Mouse (Mus musculus): ENCODE results near the gene Mrpl37. TPM values are rescaled to one million over a fixed set of nuclear protein-coding genes. Genes with fewer than 3 reads are reported as not detected.

Mrpl37 gene
- polyA plus RNA-seq, 1 experiment = 89.4 TPM

DNA sequence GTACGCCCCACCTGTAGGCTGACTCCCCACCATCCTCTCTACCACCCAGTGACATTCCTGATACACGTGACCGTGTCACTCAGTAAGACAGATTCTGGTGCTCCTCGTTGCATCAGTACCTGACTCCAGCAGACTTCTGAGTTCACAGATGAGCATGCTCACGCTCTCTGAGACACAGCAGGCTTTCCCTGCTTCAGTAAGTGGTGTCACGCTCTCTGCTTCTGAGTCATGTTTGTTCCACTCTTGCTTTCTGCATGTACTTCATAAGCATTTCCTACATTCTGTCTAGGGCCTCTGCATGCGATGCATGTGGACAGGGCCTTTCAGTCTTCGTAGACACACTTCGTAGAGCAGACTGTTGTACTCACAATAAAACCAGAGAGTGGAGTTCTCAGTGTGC lies 5.7 kb upstream of the Mrpl37 start:
- DNase-seq (ENCODE audit: low read depth, low spot score) = no peak
- 91% methylated on average over 9 of the region's 9 CpGs for WGBS

DNA sequence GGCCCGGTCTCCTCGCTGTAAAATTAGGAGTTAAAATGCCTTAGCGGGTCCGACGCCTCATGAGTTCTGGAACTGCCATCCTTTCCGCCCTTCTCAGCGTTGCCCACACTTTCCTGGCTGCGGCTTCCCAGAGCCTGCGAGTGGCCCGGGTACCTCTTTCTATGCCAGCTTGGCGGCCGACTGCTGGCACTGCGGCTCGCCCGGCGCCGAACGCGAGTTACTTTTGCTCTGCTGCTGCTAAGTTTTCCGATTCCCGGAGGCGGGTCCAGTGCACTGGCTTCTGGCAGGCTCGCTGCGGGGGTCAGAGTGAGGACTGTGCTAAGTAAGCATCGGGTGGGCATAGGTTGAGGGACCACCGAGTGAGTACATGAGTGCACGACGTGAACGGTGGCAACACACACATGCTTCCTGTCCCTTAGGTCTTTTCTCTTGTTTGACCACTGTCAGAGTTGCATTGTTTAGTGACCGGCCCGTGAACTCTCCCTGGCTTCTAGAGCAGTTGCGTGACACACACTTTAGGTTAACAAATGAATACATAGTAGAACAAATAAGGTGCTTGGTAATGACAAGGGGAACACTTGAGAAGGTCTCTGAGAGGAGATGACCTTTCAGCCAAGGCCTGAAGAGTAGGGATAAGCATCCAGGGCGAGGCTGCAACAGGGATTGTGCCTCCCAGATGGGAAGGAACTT lies 628 bp upstream of the Mrpl37 start:
- no peak for DNase-seq (ENCODE audit: low read depth, low spot score)
- WGBS = 5% methylated on average over 33 of the region's 33 CpGs

DNA sequence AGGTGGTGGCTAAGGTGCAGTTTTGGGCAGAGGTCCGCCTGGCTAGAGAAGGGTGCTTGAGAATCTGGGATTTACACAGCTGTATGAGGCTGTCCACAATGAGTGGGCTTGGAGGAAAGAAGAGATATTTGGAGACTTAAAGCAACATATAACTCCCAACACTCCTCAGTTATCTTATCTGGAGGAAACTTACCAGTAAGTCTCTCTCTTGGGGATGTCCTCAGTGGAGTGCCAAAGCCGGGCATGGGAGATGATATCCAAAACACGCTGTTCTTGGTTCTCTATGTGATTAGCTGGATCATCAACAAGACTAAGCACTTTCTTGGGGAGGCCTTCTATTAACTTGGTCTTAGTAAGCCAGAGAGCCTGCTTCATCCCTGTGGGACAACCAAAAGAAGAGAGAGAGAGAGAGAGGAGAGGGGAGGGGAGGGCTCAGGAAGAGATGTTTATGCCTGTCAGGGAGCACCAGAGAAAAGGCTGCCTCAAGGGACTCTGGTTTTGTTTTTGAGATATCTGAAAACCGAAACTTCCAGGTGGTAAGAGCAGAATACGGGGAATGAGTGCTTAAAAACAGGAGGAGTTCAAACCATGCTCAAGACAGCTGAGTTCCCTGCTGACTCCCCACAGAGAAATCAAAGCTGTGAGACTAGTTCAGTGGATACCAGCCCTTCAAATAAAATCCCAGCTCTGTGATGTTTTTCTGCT lies 2.1 kb downstream of the Mrpl37 start:
- 89% methylated on average over 5 of the region's 5 CpGs for WGBS
- no peak for DNase-seq (ENCODE audit: low read depth, low spot score)

DNA sequence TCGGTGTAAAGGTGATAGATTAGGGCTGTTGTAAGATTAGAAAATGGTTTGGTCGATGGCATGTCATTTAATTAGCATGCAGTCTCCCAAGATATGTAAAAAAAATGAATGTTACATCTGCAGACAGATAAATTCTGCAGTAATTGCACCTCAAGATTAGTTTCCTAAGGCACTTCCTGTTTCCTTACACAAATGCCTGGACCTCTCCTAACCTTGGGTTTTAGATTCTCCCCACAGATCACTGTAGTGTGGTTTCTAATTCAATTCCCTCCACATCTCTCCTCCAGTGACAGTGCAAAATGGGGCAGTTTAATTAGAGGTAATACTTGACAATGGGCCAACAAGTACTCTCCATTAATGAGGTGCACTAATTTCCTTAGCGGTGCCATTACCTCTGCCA lies 3.5 kb downstream of the Mrpl37 start:
- DNase-seq (ENCODE audit: low read depth, low spot score) = no peak
- 85% methylated on average over 3 of the region's 3 CpGs for WGBS

DNA sequence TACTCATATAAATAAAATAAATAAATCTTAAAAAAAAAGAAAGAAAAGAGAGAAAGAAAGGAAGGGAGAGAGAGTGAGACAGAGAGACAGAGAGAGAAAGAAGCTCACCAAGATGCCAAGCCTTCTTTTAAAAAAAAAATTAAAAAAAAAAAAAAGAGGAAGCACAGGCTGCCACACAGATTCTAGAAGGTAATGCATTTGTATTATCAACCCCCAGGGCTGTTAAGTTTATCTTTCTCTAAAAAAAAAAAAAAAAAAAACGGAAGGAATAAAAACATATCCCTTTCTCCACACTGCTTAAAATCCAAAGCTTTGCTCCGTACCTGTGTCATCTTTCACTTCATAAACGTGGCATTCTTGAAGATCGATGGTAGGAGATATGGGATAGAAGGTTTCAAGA lies 5.1 kb downstream of the Mrpl37 start:
- no peak for DNase-seq (ENCODE audit: low read depth, low spot score)
- WGBS = 91% methylated on average over 4 of the region's 4 CpGs

DNA sequence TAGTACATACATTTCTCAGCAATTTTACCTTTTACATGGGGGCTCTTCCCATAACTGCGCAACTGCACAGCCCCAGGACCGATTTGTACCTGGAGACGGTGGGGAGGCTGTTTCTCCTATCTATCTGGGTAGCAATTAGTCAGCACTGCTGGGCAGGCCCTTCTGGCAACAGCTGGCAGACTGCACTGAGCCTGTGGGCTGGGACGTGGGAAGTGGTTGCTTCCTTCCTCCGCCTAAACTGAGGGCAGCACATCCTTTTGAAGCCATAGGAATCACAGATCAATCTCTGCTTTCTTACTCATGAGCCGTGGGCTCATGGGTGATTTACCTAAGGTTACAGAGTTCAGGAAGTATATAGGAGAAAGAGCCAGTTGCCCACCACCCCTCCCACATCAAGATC lies 7.9 kb downstream of the Mrpl37 start:
- WGBS = 79% methylated on average over 6 of the region's 6 CpGs
- no peak for DNase-seq (ENCODE audit: low read depth, low spot score)

DNA sequence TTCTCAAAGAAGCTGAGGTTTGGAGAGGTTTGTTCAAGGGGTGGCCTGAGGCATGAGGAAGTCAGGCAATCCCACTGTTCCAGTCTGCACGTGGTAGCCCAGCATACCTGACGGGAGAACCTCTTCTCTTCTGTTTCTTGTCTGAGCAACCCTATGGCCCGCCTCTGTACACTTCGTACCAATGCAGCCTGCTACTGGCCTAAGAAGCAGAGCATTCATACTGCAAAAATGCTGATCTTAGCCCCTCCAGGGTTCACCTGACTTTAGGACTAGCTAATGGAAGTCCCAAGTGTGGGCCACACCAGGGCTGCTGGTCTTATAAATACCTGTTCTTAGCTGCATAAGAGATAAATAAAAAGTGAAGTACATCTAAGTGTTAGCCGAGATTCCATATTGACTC lies 8.3 kb downstream of the Mrpl37 start:
- 77% methylated on average over 5 of the region's 5 CpGs for WGBS
- DNase-seq (ENCODE audit: low read depth, low spot score) = no peak

DNA sequence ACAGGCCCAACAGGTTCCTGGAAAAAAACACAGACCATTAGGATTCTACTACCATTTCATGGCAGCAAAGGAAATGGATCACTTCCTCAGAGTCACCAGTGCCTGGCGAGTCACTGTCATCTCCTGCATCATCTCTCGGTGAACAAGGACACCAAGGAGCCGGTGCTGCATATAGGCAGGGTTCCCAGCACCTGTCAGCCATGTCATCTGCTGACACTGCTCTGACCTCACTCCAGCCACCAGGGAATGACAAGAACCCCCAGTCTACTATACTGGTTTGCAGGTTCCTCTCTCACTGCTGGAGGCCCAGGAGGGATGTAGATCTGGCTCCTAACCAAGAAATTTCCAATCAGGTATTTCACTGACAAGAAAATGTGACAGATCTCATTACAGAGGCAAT lies 10.6 kb downstream of the Mrpl37 start:
- DNase-seq (ENCODE audit: low read depth, low spot score) = no peak
- WGBS = 78% methylated on average over 3 of the region's 3 CpGs

DNA sequence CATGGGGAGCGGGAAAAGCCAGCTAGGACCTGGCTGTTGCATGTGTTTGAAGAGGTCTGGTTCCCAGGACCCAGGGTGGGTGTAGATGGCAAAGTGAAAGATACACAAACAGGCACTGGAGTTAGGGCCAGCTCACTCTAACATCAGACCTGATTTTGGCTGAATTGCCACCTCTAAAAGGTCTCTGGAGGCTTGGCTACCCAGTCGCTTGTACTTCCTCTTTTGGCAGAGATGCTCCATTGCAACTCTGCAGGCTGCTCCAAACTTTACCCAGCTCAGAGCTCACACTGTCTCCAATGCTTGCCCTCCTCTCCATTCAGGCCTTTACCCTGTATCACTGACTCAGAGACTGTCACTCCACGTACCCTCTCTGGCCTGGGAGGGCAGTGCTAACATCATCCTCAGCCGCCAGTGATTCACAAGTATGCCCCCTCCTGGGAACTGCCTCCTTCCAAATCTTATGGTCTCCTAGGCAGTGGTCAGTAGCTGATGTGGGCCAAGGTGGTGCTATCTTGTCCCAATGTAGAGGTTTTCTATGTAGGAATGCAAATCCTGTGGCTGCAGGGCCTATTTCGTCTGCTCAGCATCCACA lies 13.6 kb downstream of the Mrpl37 start:
- 59% methylated on average over 5 of the region's 5 CpGs for WGBS

DNA sequence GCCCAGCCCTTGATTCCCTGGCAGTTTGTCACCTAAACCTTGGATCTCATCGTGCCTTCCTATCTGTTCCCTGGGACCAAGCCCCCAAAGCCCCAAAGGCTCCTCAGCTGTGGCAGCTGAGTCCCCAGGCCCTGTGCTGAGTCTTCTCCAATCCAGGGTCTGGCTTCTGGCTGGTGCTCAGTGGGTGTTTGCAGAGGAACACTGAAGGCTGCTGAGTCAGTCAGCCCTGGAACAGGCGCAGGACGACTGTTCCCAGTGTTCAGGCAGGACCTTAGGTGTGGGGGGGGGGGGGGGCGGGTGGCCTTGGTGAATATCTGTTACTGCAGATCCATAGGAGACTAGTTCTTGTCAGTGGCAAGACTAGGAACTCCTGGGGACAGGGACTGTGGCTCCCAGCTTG lies 14.8 kb downstream of the Mrpl37 start:
- 53% methylated on average over 4 of the region's 4 CpGs for WGBS
- DNase-seq (ENCODE audit: low read depth, low spot score) = no peak

More for the DNA sequence above, 13.6 kb downstream of the Mrpl37 start:
- no peak for DNase-seq (ENCODE audit: low read depth, low spot score)

DNA sequence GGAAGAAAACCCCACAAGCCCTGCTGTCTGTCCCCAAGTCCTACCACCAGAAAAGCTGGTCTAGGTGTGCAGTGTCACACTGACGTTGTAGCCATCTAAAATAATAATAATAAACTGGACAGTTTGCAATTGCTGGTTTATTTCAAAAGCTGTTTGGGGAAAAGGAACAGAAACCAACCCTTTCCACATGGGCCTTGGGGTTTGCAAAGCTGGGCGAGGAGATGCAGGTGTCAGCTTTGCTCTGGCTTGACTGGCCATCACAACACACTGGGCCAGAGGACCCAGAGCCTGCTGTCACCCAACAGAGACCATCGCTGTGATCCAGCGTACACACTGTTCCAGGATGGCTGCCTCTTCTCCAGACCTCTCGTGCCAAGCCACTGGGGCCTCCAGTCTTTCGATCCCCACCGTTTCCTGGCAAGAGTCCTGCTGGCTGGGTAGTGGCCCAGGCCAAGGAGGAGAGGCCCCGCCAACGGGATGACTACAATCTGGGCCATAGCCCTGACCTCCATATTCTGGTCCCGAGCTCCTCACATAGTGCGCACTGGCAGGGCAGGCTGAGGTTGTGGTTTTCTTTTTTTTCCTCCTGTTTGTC lies 18.0 kb downstream of the Mrpl37 start:
- DNase-seq (ENCODE audit: low read depth, low spot score) = no peak
- WGBS = 79% methylated on average over 11 of the region's 11 CpGs

DNA sequence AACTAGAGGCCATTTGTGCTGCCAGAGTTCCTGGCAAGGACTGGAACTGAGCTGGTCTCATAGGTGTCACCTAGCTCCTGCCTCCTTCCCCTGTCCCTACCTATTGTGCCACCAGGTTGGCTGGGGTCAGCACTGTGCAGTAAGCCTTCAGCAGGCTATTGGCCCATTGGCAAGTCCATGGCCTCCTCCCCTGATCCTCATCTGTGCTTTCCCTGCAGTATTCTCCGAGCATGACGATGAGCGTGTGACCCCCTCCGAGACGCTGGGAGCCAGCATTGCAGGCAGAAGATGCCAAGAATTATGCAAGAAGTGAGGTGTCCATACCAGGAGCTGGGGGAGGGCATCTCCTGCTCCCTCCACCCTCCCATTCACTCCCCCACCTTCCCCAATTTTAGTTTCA lies 18.9 kb downstream of the Mrpl37 start:
- 79% methylated on average over 5 of the region's 5 CpGs for WGBS
- no peak for DNase-seq (ENCODE audit: low read depth, low spot score)

DNA sequence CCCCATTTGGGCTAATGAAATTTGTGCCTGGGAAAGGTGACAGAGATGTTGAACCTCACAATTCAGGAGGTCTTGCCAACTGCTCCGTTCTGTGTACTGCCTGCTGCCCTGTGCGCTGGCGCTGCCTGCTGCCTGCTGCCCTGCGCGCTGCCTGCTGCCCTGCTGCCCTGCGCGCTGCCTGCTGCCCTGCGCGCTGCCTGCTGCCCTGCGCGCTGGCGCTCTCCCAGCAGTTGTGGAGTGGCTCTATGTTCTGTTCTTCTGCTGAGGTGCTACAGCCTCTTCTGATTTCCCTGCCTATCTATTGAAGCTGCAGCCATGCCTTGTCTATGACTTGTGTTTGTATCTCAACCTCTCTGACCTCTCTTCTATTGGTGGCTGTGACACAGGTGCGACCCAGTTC lies 21.5 kb downstream of the Mrpl37 start:
- DNase-seq (ENCODE audit: low read depth, low spot score) = no peak
- 96% methylated on average over 13 of the region's 13 CpGs for WGBS

DNA sequence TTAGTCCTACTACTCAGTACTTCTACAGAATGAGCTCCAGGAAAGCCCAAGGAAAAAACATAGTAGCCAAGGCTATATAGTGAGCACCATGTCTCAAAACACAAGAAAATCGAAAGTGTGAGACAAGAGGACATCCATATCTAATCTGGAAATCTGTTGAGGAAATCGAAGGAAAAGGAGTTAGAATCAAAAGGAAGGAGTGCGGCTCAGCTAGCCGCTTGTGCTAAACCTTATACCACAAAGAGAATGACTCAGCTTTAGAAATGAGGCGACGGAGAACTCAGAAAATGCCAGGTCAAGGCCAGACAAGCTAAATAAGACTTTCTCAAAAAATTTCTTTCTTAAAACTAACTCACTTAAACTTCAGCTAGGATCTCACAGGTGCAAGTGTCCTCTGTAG lies 24.4 kb downstream of the Mrpl37 start:
- DNase-seq (ENCODE audit: low read depth, low spot score) = no peak
- 92% methylated on average over 6 of the region's 6 CpGs for WGBS

DNA sequence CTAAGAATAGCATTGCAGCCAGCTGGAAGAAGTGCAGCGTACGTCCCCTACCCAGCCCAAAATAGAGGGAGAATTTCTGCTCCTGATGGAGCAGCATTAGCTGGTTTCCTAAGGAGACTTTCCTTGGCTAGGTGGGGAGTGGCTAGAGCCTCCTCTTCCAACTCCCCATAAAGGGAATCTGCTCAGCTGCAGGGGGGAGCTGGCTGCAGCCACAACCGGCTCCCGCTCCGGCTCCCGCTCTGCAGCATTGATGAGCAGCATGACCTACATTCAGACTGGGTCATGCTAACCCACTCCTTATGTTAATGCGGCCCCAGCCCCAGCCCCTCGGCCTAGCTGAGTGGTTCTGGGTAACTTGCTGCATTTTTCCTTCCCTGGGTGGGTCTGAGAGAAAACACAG lies 27.4 kb downstream of the Mrpl37 start:
- no peak for DNase-seq (ENCODE audit: low read depth, low spot score)
- WGBS = 94% methylated on average over 8 of the region's 8 CpGs

DNA sequence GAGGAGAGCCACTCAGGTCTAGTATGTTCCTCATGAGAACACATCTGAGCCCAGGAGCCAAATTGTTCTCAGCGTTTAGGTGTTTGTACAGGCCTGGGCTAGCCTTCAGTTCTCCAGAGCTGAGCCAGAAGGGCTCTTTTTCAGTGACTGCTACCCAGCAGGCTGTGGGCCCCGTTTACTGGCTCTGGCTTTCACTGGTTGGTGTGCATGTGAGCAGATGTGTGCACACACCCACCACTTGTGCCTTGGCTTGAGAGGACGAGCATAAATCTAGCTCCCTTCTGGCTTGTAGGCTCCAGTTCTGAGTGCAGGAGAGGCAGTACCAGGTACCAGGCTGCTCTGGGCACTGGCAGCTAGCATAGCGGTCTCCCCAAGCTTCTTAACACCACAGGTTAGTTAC lies 28.4 kb downstream of the Mrpl37 start:
- 80% methylated on average over 4 of the region's 4 CpGs for WGBS
- DNase-seq (ENCODE audit: low read depth, low spot score) = no peak

DNA sequence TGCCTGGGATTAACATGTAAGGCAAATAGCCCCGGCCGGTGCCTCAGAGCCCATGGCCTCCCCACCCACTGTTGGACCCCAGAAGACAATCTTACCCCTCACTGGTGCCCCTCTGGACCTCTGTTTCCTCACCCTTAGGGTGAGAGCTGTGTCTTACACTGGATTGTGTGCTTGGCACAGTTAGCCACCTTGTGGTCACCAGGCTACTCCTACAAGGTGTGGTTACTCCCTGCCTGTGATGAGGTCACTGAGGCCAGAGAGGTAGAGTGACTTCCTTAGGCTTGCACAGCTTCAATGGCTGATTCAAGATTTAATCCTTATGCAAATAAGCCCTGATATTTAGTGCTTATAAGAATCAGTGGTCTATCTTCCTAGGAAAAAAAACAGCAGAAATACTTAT lies 29.7 kb downstream of the Mrpl37 start:
- DNase-seq (ENCODE audit: low read depth, low spot score) = no peak
- WGBS = 95% methylated on average over 2 of the region's 2 CpGs

DNA sequence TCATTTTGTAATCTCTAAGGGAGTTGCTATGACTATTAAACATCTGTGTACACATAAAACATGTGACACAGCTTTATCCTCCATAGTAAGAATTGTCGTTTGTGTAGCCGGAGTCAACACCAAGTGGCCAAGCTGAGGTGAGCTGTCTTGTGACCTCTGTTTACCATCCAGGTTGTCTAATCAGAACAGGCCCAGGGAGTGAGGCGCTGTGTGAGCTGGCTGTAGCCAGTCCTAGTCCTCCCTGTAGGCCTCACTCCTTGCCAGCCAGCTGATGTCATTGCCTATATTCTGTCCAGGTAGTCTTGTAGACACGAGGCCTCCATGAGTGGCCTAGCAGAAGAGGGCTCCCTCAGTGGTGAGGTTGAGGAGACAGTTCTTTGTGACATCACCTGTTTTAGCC lies 31.0 kb downstream of the Mrpl37 start:
- DNase-seq (ENCODE audit: low read depth, low spot score) = no peak
- 59% methylated on average over 4 of the region's 4 CpGs for WGBS

DNA sequence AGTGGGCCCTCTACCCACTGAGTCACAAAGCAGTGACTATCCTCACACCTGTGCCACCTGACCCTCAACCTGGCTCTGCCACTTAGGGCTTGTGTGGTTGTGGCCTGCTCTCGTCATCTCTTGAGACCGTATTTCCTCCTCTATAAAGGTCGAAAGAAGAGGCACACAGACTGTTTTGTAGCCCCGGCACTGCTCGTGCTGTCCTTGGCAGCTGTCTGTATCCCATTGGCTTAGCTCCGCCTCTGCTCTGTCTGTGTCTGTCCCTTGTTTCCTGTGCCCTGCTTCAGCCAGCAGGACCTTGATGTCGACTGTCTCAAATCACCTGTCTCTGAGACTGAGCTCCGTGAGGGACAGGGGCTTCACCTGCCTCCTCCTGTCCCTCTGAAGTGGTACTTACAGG lies 40.2 kb downstream of the Mrpl37 start:
- WGBS = 43% methylated on average over 8 of the region's 8 CpGs
- no peak for DNase-seq (ENCODE audit: low read depth, low spot score)

DNA sequence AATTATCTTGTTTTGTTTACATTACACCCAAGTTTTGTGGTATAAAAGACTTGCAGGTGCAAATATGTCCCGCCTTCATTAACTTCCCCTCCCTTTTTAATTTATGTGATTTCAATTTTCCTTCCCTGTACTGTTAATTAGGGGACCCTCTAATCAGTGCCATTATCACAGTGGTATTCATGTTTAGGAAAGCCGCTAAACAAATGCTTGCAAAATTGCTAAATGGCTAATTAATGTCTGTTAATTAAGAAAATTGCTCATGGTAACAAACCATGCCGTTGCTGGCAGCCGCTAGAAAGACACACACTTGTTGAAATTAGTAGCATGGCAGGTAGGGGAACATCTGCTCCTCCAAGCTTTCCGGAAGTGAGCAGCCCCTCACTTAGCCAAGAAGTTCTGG lies 41.3 kb downstream of the Mrpl37 start:
- WGBS = 87% methylated on average over 5 of the region's 5 CpGs
- DNase-seq (ENCODE audit: low read depth, low spot score) = no peak

DNA sequence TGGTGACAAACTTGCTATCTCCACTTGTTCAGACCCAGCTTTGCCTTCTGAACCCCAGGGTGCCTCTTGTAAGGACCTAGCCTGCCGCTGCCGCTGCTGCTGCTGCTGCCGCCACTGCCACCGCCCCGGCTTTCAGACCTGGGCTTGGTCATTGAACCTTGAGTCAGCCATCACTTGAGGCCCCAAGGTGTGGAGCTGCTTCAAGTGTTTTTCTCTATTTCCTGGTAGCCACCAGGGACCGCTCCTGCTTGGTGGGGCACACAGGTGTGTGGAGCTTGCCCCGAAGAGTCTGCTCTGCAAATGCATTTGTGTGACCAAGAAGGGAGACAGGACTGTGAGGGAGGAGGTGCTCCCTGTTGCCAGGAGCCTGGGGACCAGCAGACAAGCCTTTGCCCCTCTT lies 41.8 kb downstream of the Mrpl37 start:
- DNase-seq (ENCODE audit: low read depth, low spot score) = no peak
- WGBS = 46% methylated on average over 7 of the region's 7 CpGs
